Mouse (Mus musculus): ENCODE measurements at regions not wholly inside any gene's neighbourhood (a gene's known extent, or its start where the extent isn't known, plus 50 kb on each side); places are given as distances from the start of the nearest gene placed in this dataset.

DNA sequence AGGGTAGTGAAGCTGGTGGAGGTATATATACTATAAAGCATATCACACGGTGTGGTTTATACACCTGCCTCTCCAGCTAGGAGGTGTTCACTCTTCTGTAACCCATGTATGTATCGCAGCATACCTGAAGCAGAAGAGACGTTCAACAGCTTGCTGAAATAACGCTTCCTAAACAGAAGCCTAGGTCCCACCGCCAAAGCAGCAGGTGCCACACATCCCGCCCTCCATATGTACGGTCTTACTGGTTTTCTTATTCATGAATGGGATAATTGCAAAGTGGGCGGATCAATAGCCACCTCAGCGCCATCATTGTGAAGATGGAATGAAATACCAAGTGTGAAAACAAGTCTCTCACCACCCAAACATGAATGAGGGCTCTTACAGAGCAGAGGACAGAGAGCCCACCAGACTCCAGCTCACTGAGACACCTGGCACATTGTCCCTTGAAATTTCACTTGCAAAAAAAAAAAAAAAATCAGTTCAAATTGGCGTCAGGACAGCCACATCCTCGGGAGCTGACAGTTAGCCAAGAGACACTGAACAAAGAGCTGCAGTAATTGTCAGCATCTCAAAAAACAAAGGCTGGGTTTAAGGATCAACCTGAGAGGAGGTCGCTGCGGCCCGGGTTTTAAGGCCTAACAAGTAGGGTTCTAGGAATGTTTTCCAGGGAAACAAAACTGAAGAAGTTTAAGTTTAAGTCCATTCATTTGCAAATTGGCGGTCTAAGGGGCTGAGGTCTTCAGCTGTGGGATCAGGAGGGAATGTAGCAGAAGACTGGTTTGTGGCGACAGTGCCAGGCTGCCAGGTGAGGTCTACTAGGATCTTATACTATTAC lies 264.5 kb downstream of the Gm49356 start:
- Histone ChIP-seq H3K4me3 (ENCODE audit: insufficient read depth, low read length) (no peak overlapping the region), H3K4me1 (ENCODE audit: control insufficient read depth, insufficient read depth, low read length) (0 out of 2 replicates have a peak, but pooled peaks cover 2% of the 10 kb centered on the region), H3K27ac (ENCODE audit: insufficient read depth, low read length) (no peak overlapping the region)
- TF ChIP-seq POLR2A (IDR thresholded peaks at IDR 0.05; ENCODE audit: low read depth, low read length) (no peak), CTCF (IDR thresholded peaks at IDR 0.05; ENCODE audit: borderline replicate concordance, insufficient read depth, low read length) (no peak)

DNA sequence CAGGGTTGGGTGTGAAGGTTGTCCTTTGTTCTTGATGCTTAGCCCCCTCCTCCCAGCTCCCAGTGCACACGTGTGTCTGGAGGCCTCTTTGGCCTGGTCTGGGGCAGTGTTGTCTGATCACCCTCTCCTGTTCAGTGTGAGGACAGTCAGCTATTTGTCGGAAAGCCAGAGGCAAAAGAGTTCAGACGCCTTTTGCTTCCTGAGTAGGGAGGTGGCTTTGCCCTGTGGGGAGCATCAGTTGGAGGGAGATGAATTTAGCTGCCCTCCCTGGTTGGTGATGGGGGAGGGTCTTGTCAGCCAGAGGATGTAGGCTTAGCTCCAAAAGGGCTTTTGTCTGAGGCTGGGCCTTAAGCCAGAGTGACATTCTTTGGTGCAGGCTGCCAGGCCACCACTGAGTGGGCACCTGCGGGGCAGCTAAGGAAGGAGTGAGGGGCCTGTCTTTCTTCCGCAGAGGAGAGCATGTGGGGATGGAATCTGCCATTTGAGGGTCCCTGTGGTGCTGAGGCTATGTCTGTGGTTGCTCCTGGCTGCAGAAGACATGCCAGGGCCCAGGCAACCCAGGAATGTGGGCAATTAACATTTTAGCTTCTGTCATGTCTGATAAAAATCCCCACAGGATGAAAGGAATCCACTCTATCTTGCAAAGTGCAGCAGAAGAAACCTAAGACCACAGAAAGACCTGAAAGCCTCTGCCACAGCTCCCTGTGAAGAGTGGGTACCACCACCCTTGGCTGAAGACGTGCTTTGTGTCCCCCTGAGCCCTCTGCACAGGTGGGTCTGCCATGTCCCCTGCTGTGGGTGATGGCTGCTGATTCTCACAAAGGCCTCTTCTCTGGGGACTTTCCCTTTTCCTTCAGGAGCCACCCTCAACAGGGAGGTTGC lies 265.6 kb downstream of the Gm49356 start:
- no peak overlapping the region for H3K27ac ChIP-seq (ENCODE audit: insufficient read depth, low read length)
- no peak for TF ChIP-seq CTCF (IDR thresholded peaks at IDR 0.05; ENCODE audit: borderline replicate concordance, insufficient read depth, low read length)
- no peak for TF ChIP-seq POLR2A (IDR thresholded peaks at IDR 0.05; ENCODE audit: low read depth, low read length)
- H3K4me1 ChIP-seq (ENCODE audit: control insufficient read depth, insufficient read depth, low read length) = 0 out of 2 replicates have a peak, but pooled peaks cover 4% of the 10 kb centered on the region
- no peak overlapping the region for H3K4me3 ChIP-seq (ENCODE audit: insufficient read depth, low read length)

DNA sequence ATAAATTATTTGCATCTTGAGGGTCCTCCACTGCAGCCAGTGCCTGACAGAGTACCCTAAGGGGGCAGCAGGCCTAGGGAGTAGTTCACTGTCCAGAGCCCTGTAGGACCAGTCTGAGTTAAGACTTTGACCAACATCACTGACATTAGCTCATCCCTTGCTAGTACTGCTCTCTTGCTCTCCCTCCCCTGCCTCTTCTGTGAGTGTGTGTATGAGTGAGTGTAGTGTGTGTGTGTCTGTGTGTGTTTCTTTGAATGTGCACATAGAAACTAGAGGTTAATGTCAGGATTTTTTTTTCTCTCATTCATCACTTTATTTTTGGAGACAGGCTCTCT lies 266.2 kb downstream of the Gm49356 start:
- Histone ChIP-seq H3K27ac (ENCODE audit: insufficient read depth, low read length) (no peak overlapping the region), H3K4me3 (ENCODE audit: insufficient read depth, low read length) (no peak overlapping the region), H3K4me1 (ENCODE audit: control insufficient read depth, insufficient read depth, low read length) (0 out of 2 replicates have a peak, but pooled peaks cover 4% of the 10 kb centered on the region)
- TF ChIP-seq CTCF (IDR thresholded peaks at IDR 0.05; ENCODE audit: borderline replicate concordance, insufficient read depth, low read length) (no peak), POLR2A (IDR thresholded peaks at IDR 0.05; ENCODE audit: low read depth, low read length) (no peak)

DNA sequence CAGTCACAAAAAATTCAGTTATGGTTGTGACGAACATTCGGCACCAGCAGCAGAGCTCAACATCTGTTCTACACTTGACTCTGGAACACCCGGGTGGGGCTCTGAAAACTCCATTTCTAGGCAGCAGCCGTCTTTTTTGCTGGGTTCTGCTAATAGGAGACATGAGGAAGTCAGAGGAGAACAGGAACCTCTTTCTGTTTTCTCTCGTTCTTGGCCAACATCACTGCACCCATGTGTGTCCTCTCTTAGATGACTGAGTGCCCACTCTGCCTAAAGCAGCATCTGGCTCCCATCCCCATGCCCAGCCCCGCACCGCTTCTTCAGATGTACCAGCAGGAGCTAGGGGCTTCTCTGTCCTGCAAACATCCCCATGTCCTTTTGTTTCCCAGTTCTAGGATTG lies 267.2 kb downstream of the Gm49356 start:
- no peak for TF ChIP-seq POLR2A (IDR thresholded peaks at IDR 0.05; ENCODE audit: low read depth, low read length)
- no peak for TF ChIP-seq CTCF (IDR thresholded peaks at IDR 0.05; ENCODE audit: borderline replicate concordance, insufficient read depth, low read length)
- Histone ChIP-seq H3K27ac (ENCODE audit: insufficient read depth, low read length) (no peak overlapping the region), H3K4me3 (ENCODE audit: insufficient read depth, low read length) (no peak overlapping the region), H3K4me1 (ENCODE audit: control insufficient read depth, insufficient read depth, low read length) (0 out of 2 replicates have a peak, but pooled peaks cover 4% of the 10 kb centered on the region)

DNA sequence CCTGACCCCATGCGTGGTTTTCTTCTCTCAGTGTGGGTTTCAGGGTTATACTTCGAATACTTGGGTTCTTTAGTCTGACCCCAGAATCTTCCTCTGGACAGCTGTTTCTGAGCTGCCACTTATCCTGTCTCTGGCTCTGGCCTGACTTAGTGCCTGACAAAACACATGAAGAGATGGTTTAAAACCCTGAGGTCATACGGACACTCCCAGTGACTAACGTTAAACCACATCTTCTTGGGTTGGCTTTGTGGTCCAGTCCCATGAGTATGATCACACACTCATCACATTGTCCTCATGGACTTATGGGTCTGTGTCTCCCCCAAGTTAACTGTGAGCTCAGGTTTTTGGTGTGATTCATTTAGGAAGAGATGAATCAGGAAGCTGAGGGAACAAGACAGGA lies 269.7 kb downstream of the Gm49356 start:
- 0 out of 2 replicates have a peak, but pooled peaks cover 4% of the 10 kb centered on the region for H3K4me1 ChIP-seq (ENCODE audit: control insufficient read depth, insufficient read depth, low read length)
- no peak for TF ChIP-seq CTCF (IDR thresholded peaks at IDR 0.05; ENCODE audit: borderline replicate concordance, insufficient read depth, low read length)
- no peak for TF ChIP-seq POLR2A (IDR thresholded peaks at IDR 0.05; ENCODE audit: low read depth, low read length)
- no peak overlapping the region for H3K4me3 ChIP-seq (ENCODE audit: insufficient read depth, low read length)
- no peak overlapping the region for H3K27ac ChIP-seq (ENCODE audit: insufficient read depth, low read length)

DNA sequence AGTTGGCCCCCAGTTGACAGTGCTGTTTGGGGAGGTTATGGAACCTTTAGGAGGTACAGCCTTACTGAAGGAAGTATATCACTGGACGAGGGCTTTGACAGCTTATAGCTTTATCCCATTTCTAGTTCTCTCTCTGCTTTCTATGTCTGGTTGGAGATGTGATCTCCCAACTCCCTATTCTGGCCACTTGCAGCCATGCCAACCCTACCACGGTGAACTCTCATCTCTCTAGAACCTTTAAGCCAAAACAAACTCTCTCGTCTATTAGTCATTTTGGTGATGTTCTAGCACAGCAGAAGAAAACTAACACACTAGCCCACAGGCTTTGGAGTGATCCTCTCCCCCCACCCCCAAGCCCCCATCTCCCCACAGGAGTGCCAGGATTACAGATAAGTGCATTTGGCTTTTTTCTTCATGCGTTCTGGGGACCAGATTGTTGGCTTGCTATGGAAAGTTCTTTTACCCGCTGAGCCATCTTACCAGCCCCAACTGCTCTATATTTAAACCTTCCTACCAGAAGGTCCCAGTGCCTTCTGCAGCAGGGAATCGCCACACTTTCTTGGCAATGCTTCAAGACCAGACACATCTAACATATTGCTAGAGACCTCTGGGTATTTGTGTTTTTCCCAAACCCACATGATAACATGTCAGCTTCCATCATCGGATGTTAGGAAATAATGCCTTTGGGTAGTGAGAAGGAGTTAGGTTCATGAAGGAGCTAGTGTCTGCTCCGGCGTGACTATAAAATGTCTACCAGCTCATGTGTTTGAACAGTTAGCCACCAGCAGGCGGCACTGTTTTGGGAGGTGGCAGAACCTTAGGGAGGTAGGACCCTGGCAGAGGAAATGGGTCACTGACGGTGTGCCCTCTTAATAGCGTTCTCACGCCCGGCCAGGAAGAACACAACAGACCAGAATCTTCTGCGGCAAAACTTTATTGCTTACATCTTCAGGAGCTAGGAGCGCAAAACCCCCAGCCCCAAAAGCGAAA lies 272.1 kb downstream of the Gm49356 start:
- Histone ChIP-seq H3K27ac (ENCODE audit: insufficient read depth, low read length) (no peak overlapping the region), H3K4me1 (ENCODE audit: control insufficient read depth, insufficient read depth, low read length) (0 out of 2 replicates have a peak, but pooled peaks cover 4% of the 10 kb centered on the region), H3K4me3 (ENCODE audit: insufficient read depth, low read length) (no peak overlapping the region)
- no peak for TF ChIP-seq CTCF (IDR thresholded peaks at IDR 0.05; ENCODE audit: borderline replicate concordance, insufficient read depth, low read length)

DNA sequence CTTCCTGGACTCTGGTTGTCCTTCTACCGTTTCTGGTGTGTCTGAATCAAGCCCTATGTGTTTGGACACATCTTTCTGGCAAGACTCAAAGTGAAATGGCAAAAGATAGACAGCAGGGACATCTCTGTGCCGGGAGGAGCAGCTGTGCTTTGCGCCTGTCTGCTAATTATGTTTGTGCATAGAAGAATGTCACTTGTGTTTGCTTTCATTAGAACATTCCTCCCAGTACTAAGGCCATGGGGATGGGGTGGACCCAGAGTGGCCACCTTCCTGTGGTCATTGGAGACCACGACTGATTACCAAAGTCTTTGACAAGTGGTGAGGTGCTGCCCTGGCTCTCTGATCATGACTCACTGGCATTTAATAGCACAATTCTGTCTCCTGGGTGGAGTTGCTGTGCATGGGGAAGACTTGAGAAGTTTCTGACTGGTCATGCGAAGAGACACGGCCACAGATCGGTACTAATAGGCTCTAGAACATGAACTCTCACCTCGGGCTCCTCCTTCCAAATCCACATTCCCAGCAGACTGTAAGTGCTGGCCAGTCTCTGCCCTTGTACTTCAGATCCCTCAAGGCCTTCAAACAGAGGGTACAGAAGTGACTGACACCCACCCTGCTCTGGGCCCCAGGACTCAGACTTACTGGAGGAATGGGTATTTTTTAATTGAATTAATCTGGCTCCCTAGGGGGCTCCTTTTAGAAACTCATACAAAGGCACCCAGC lies 279.0 kb downstream of the Gm49356 start:
- H3K4me1 ChIP-seq (ENCODE audit: control insufficient read depth, insufficient read depth, low read length) = no peaks in the 10 kb centered on the region
- H3K4me3 ChIP-seq (ENCODE audit: insufficient read depth, low read length) = no peak overlapping the region
- TF ChIP-seq CTCF (IDR thresholded peaks at IDR 0.05; ENCODE audit: borderline replicate concordance, insufficient read depth, low read length) = no peak
- TF ChIP-seq POLR2A (IDR thresholded peaks at IDR 0.05; ENCODE audit: low read depth, low read length) = no peak
- peak overlapping the region; percentile 49; the same call in 1 of the 2 replicates for H3K27ac ChIP-seq (ENCODE audit: insufficient read depth, low read length)

DNA sequence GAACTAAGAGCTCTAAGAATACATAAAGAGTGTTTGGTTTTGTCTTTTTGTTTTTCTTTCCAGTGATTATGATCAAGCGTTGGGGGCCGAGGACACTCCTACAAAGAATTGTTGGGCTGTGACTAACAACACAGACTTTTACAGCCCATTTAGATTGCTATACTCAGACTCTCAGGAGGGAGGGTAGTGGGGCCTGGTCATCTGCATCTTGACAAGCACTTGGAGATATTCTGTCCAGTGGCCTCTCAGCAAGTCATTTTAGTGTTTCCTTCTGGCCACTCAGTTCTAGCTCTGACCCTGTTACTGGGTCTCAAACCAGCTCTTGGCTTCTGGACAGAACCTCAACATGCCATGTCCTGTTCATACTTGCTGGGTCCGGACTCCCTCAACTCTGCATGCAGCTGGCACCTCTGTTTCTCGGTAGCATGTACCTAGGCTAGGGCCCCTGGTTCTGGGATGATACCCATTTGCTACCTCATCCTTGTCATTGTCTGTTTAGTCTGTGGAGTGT lies 279.6 kb downstream of the Gm49356 start:
- TF ChIP-seq CTCF (IDR thresholded peaks at IDR 0.05; ENCODE audit: borderline replicate concordance, insufficient read depth, low read length) = no peak
- TF ChIP-seq POLR2A (IDR thresholded peaks at IDR 0.05; ENCODE audit: low read depth, low read length) = no peak
- peak overlapping the region; percentile 9 for H3K27ac ChIP-seq (ENCODE audit: insufficient read depth, low read length)
- no peaks in the 10 kb centered on the region for H3K4me1 ChIP-seq (ENCODE audit: control insufficient read depth, insufficient read depth, low read length)
- no peak overlapping the region for H3K4me3 ChIP-seq (ENCODE audit: insufficient read depth, low read length)
